Mouse (Mus musculus): ENCODE measurements around the gene Tgfbrap1. TPM values are rescaled to one million over a fixed set of nuclear protein-coding genes. Genes with fewer than 3 reads are reported as not detected.
"Not testable (repeated sequence)": the region's sequence is repeated elsewhere in the genome, so short reads cannot be mapped to it uniquely, and the experiment has no call there.

The Tgfbrap1 gene
- 10 to 100 TPM; 12.0 to 12.6 TPM for total RNA-seq (2021)
- long read RNA-seq, experiment 1, full-length matches to known transcripts, result 27 of 36 reads
- long read RNA-seq, experiment 1, partial matches to known transcripts, result 1 of 36 reads
- long read RNA-seq, experiment 1, other reads (novel, unspliced or antisense), result 8 of 36 reads
- long read RNA-seq, experiment 2, full-length matches to known transcripts, result 18 of 22 reads
- long read RNA-seq, experiment 2, partial matches to known transcripts, result 1 of 22 reads
- long read RNA-seq, experiment 2, other reads (novel, unspliced or antisense), result 3 of 22 reads

GRCm38 (mm10) chr1:43098031-43098984, at the start of gene Tgfbrap1, which contains the start of gene AI597479:
Gene Tgfbrap1, minus strand, starts transcription at chr1:43098637.
Gene AI597479, plus strand, starts transcription at chr1:43098710.
- DNase-seq, result peak; percentile 94

- DNase-seq, result no peak
Measured at GRCm38 (mm10) chr1:43147474-43147873, 49.0 kb upstream of the Tgfbrap1 start.

GRCm38 (mm10) chr1:43145388-43145787, 47.0 kb upstream of the Tgfbrap1 start:
- DNase-seq, result no peak

GRCm38 (mm10) chr1:43144338-43144906, 46.0 kb upstream of the Tgfbrap1 start:
- no peak for DNase-seq

- no peak for DNase-seq
Measured at GRCm38 (mm10) chr1:43143791-43144190, 45.4 kb upstream of the Tgfbrap1 start.

- no peak for DNase-seq
Measured at GRCm38 (mm10) chr1:43143284-43143683, 44.8 kb upstream of the Tgfbrap1 start.

GRCm38 (mm10) chr1:43142849-43143248, 44.4 kb upstream of the Tgfbrap1 start:
- no peak for DNase-seq

- peak; percentile 43 for DNase-seq
Measured at GRCm38 (mm10) chr1:43141555-43141961, 43.1 kb upstream of the Tgfbrap1 start.

- DNase-seq, result peak; percentile 91
Measured at GRCm38 (mm10) chr1:43139587-43140266, 41.3 kb upstream of the Tgfbrap1 start.

GRCm38 (mm10) chr1:43138268-43138812, 39.9 kb upstream of the Tgfbrap1 start:
- no peak for DNase-seq

- no peak for DNase-seq
Measured at GRCm38 (mm10) chr1:43137334-43137733, 38.9 kb upstream of the Tgfbrap1 start.

GRCm38 (mm10) chr1:43136488-43137029, 38.1 kb upstream of the Tgfbrap1 start:
- not testable (repeated sequence) for DNase-seq

GRCm38 (mm10) chr1:43131591-43131990, 33.2 kb upstream of the Tgfbrap1 start:
- no peak for DNase-seq

GRCm38 (mm10) chr1:43130219-43130981, 32.0 kb upstream of the Tgfbrap1 start:
- DNase-seq, result no peak

- no peak for DNase-seq
Measured at GRCm38 (mm10) chr1:43127820-43128610, 29.6 kb upstream of the Tgfbrap1 start.

- no peak for DNase-seq
Measured at GRCm38 (mm10) chr1:43127196-43127595, 28.8 kb upstream of the Tgfbrap1 start.

GRCm38 (mm10) chr1:43124726-43125125, 26.3 kb upstream of the Tgfbrap1 start:
- no peak for DNase-seq

GRCm38 (mm10) chr1:43122616-43123015, 24.2 kb upstream of the Tgfbrap1 start:
- no peak for DNase-seq

- DNase-seq, result no peak
Measured at GRCm38 (mm10) chr1:43120950-43121349, 22.5 kb upstream of the Tgfbrap1 start.

- DNase-seq, result no peak
Measured at GRCm38 (mm10) chr1:43117435-43117834, 19.0 kb upstream of the Tgfbrap1 start.

Data from gastrocnemius, postnatal 10 days (tissue).